Mouse (Mus musculus) heart, postnatal 0 days (tissue): ENCODE measurements around the gene Sparc.

Experiments
- CTCF ChIP-seq: IDR thresholded peaks from 2 replicates; pipeline ENCODE4 v1.5.1; 2016; ENCODE audit warnings: antibody characterized with exemption, control low read depth, low read depth
- EP300 ChIP-seq: IDR thresholded peaks from 2 replicates; pipeline ENCODE4 v1.6.1; 2016; ENCODE audit warnings: antibody characterized with exemption, low read depth

DNA sequence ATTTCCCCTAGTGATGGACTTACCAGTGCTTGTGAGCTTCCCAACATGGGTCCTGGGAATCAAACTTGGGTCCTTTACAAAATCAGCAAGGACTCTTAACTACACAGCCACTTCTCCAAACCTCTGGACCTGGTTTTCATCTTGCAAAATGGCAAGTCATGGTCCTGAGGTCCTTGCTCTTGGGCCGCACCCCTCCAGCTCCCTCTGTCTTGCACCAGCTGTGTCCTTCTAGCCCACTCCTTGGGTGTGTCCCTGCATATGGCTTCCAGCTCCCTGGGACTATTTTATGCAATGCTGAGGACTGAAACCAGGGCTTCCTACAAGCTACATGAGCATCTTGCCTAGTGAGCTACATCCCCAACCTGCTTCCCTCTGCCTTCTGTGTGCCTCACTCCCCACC is at the start of gene Sparc:
- TF ChIP-seq CTCF, result no peak
- no peak for TF ChIP-seq EP300
